Mouse (Mus musculus) hindbrain, postnatal 0 days (tissue): ENCODE measurements around the gene Nrxn3. TPM values are rescaled to one million over a fixed set of nuclear protein-coding genes. Genes with fewer than 3 reads are reported as not detected.

Experiments used
- ATAC-seq: fragments of 200-750 bp; cut with Nextera tagmentation; 2 replicates; pipeline ENCODE4 v1.8.0; 2017; ENCODE audit warnings: mild to moderate bottlenecking, moderate TSS enrichment, moderate library complexity
- DNase-seq: peaks from one replicate; pipeline ENCODE4 v3.0.0-alpha.2; 2015; ENCODE audit warnings: low spot score
- H3K27ac ChIP-seq: fragments of 300-500 bp; sonication (generic); 2 replicates; pipeline ENCODE4 v1.5.1; 2014; ENCODE audit warnings: mild to moderate bottlenecking
- H3K27me3 ChIP-seq: fragments of 300-500 bp; sonication (generic); 2 replicates; pipeline ENCODE4 v1.6.1; 2014; ENCODE audit warnings: low read length, mixed read lengths; ENCODE audit not compliant: insufficient read depth
- H3K36me3 ChIP-seq: fragments of 300-500 bp; sonication (generic); 2 replicates; pipeline ENCODE4 v1.6.1; 2014; ENCODE audit warnings: low read length, mixed read lengths; ENCODE audit not compliant: insufficient read depth
- H3K4me1 ChIP-seq: fragments of 300-500 bp; sonication (generic); 2 replicates; pipeline ENCODE4 v1.6.1; 2014; ENCODE audit warnings: antibody characterized with exemption, low read length, mixed read lengths; ENCODE audit not compliant: insufficient read depth
- H3K4me2 ChIP-seq: fragments of 300-500 bp; sonication (generic); 2 replicates; pipeline ENCODE4 v1.6.1; 2014; ENCODE audit warnings: low read depth, mild to moderate bottlenecking, low read length, moderate library complexity, mixed read lengths
- H3K4me3 ChIP-seq: fragments of 300-500 bp; sonication (generic); 2 replicates; pipeline ENCODE4 v1.5.1; 2014; ENCODE audit warnings: low read length
- H3K9ac ChIP-seq: fragments of 300-500 bp; sonication (generic); replicated peaks from 2 replicates; pipeline ENCODE4 v1.6.1; 2014; ENCODE audit warnings: mild to moderate bottlenecking, low read length, moderate library complexity, mixed read lengths
- H3K9me3 ChIP-seq: fragments of 300-500 bp; sonication (generic); 2 replicates; pipeline ENCODE4 v1.6.1; 2016; ENCODE audit warnings: low read length, mixed read lengths
- CTCF ChIP-seq: IDR thresholded peaks from 2 replicates; pipeline ENCODE4 v1.5.1; 2016; ENCODE audit warnings: antibody characterized with exemption, control low read depth, low read depth
- WGBS: fragments of 180-500 bp; shearing (Covaris S2); extraction: QIAGEN DNeasy Blood & Tissue Kit; methylation state at CpG from one replicate; pipeline ENCODE4 v1.1.7; 2014; 5-methylcytosine and 5-hydroxymethylcytosine counted together
- polyA plus RNA-seq: library from polyadenylated mRNA; unstranded; fragments of >200 nt; fragmentation: Nextera tagmentation; extraction: Ambion mirVana; gene quantifications from 2 replicates; pipeline ENCODE4 v1.2.1, GENCODE M21; 2015
- total RNA-seq: library from RNA; depleted of rRNA; stranded (reverse); fragments of >200 nt; gene quantifications from 2 replicates; pipeline ENCODE4 v1.2.3, GENCODE M21; 2014

Nrxn3 gene
- total and polyA plus RNA-seq, 2 experiments from 2014 or later: 87.8 to 103 TPM

DNA sequence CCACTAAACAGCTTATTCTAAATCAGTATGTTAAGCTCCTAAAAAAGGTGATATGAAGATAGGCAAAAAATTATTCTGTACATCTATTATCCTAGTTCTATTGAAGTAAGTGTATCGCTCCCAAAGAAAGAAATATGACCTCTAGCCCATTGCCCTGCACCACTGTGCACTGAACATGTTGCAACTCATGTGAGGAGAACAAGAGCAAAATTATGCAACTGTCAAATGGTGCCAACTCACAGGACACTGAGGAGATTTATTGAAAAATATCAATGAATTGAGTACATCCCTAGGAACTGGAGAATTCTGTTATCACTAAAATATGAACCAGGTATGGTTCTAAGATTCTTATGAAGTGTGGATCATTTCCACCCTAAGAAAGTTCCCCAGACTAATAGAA is 1479.8 kb downstream of the Nrxn3 start:
- no peak overlapping the region for H3K9ac ChIP-seq
- no peaks in the 10 kb centered on the region for H3K36me3 ChIP-seq
- H3K4me2 ChIP-seq: no peak overlapping the region
- no peak overlapping the region for H3K27ac ChIP-seq
- no peak for TF ChIP-seq CTCF
- no peak for ATAC-seq
- no peaks in the 10 kb centered on the region for H3K4me1 ChIP-seq
- WGBS: 97% methylated on average over 1 of the region's 1 CpGs
- H3K9me3 ChIP-seq: no peaks in the 10 kb centered on the region
- H3K27me3 ChIP-seq: no peaks in the 10 kb centered on the region
- no peak overlapping the region for H3K4me3 ChIP-seq
- no peak for DNase-seq

DNA sequence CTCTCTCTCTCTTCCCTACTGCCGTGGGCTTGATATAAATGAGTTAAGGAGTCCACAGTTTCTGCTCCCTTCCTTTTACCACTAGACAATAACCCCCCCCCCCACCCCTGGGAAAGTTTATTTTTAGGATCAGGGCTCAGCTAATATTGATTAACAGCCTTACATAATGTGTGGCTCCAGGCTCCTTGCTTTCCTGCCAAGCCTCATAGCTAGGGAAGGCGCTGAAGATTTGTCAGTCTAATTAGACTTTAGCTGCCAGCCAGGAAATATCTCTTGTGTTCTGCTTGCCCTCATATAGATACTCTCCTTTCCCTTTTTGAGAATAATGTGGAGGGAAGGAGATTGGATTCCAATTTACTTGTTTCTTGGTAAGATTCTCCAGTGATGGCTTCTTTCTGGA is 1488.7 kb downstream of the Nrxn3 start:
- Histone ChIP-seq H3K27me3 (no peaks in the 10 kb centered on the region), H3K36me3 (no peaks in the 10 kb centered on the region), H3K4me2 (no peak overlapping the region), H3K27ac (no peak overlapping the region), H3K4me3 (no peak overlapping the region), H3K4me1 (no peaks in the 10 kb centered on the region), H3K9me3 (no peaks in the 10 kb centered on the region), H3K9ac (no peak overlapping the region)
- 68% methylated on average over 2 of the region's 2 CpGs for WGBS
- ATAC-seq: no peak
- no peak for TF ChIP-seq CTCF
- DNase-seq: peak; percentile 23

DNA sequence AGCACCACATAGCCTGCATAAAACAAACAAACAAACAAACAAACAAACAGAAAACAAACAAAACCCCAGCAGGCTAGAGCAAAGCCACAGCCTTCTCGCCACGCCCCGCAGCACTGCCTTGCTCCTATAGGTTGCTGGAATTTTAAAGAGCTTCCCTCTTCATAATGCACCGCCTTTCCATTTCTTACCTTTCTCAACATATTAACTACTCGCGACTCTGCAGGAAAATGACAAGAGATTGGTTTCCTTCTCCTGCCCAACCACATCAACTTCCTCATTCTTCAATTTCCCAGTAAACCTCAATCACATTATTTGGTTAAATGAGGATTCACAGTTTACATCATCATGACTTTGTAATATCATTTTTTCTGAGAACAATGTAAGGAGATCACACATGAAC is 1494.4 kb downstream of the Nrxn3 start:
- DNase-seq (no peak), ATAC-seq (no peak)
- no peak overlapping the region for H3K9ac ChIP-seq
- no peak for TF ChIP-seq CTCF
- H3K36me3 ChIP-seq: no peaks in the 10 kb centered on the region
- H3K4me1 ChIP-seq: no peaks in the 10 kb centered on the region
- 91% methylated on average over 6 of the region's 6 CpGs for WGBS
- H3K27ac ChIP-seq: no peak overlapping the region
- H3K9me3 ChIP-seq: no peaks in the 10 kb centered on the region
- H3K4me3 ChIP-seq: no peak overlapping the region
- H3K4me2 ChIP-seq: no peak overlapping the region
- no peaks in the 10 kb centered on the region for H3K27me3 ChIP-seq

DNA sequence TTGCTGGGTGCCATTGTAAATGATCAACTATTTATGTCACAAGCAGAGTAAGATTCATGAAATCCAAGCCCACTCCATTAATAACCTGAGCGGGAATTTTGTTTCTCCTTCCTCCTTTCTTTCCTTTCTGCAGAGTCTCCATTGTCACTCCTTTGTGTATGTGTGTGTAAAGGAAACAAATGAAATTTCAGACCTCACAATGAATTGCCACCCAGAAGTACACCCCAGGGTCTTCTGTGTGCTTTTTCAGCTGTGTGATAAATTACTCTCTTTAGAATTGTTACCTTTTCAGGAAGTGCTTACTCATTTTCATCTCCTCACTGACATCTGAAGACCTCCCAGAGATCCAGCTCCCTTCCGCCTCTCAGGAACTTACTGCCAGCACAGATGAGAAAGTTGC is 1506.4 kb downstream of the Nrxn3 start:
- Histone ChIP-seq H3K36me3 (no peaks in the 10 kb centered on the region), H3K9ac (no peak overlapping the region), H3K9me3 (no peaks in the 10 kb centered on the region), H3K27me3 (no peaks in the 10 kb centered on the region), H3K4me2 (no peak overlapping the region), H3K4me3 (no peak overlapping the region), H3K4me1 (no peaks in the 10 kb centered on the region), H3K27ac (no peak overlapping the region)
- WGBS: 47% methylated on average over 2 of the region's 2 CpGs
- TF ChIP-seq CTCF: no peak
- DNase-seq (no peak), ATAC-seq (no peak)

DNA sequence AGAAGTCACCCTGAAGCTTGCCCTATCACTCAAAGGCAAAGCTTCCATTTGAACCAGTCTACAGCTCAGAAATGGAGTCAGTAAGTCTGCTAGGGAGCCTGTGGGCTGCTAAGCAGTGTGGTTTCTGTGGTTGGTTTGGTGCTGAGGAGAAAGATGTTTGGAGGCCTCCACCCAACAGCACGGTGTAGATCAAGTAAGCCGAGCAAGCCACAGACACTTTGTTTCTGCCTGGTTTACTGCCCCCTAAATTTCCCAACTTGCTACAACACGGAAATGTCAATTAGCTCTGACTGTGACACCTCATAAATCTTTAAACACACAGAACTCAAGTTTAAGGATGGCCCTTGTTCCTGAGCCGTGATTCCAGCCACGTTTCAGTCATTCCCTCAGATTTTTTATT is 1513.4 kb downstream of the Nrxn3 start:
- H3K36me3 ChIP-seq: no peaks in the 10 kb centered on the region
- no peaks in the 10 kb centered on the region for H3K27me3 ChIP-seq
- ATAC-seq: no peak
- no peak overlapping the region for H3K4me3 ChIP-seq
- DNase-seq: no peak
- no peaks in the 10 kb centered on the region for H3K9me3 ChIP-seq
- H3K27ac ChIP-seq: no peak overlapping the region
- 83% methylated on average over 5 of the region's 5 CpGs for WGBS
- no peak overlapping the region for H3K9ac ChIP-seq
- TF ChIP-seq CTCF: no peak
- H3K4me1 ChIP-seq: no peaks in the 10 kb centered on the region
- H3K4me2 ChIP-seq: no peak overlapping the region

DNA sequence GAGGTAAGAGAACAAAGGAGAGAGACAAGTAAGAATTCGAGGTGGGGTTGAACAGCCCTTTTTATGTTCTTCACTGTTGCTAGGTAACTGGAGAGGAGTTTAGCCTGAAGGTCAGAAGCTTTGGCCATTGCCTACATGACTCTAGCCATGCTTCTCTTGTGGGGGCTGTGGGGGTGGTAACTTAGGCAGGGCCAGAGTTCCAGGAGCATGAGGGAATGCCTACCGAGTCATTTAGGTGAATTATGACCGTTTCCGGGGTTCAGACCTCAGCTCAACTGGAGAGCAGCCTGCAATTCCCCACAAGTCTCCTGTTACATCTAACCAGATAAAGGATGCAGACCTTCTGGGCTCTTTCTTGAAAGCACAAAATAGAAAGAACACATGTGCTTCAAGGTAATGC is 1537.6 kb downstream of the Nrxn3 start:
- DNase-seq (no peak), ATAC-seq (no peak)
- 66% methylated on average over 4 of the region's 4 CpGs for WGBS
- no peak overlapping the region for H3K27ac ChIP-seq
- no peaks in the 10 kb centered on the region for H3K4me1 ChIP-seq
- H3K4me2 ChIP-seq: no peak overlapping the region
- H3K4me3 ChIP-seq: no peak overlapping the region
- no peaks in the 10 kb centered on the region for H3K9me3 ChIP-seq
- TF ChIP-seq CTCF: no peak
- H3K36me3 ChIP-seq: no peaks in the 10 kb centered on the region
- no peak overlapping the region for H3K9ac ChIP-seq
- H3K27me3 ChIP-seq: no peaks in the 10 kb centered on the region

DNA sequence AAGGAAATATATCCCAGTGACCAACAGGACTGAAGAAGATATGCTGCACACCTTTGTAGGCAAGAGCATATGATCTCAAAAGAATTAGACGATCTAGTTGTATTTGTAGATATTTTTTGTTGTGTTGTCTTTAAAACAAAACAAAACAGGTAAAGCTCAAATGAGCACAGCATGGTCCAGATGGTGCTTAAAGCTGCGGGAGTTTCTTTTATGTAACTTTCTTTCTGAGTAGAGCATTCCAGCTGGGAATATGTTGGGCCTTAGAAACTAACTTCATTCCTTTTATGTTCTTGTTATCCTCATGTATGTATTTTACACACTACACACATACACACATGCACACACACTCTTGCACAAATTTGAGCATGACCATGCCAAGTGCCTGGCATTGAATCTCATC is 1545.4 kb downstream of the Nrxn3 start:
- whole genome bisulfite sequencing: 72% methylated on average over 2 of the region's 2 CpGs
- H3K4me1 ChIP-seq: no peaks in the 10 kb centered on the region
- no peaks in the 10 kb centered on the region for H3K27me3 ChIP-seq
- DNase-seq: no peak
- H3K36me3 ChIP-seq: no peaks in the 10 kb centered on the region
- no peak overlapping the region for H3K4me3 ChIP-seq
- no peak overlapping the region for H3K9ac ChIP-seq
- no peak for ATAC-seq
- no peaks in the 10 kb centered on the region for H3K9me3 ChIP-seq
- no peak for TF ChIP-seq CTCF
- H3K4me2 ChIP-seq: no peak overlapping the region
- no peak overlapping the region for H3K27ac ChIP-seq
